In the genomic region with DNA sequence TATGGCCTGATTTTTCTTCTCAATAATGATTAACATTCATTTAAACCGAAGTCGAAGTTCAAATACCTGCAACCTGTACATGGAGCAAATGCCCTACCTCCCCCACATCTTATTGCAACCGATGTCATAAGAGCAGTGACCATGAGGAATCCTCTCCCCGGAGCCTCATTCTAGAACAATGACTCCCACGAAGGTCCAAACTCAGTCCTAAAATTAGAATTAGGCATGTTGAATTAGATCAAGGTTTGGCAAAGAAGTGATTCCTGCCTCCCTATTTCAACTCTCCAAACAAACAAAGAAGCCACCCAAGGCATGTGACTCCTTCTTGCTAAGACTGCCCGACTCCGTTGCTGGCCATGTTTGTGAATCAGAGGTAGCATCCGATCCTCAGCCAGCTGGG, we compare ENCODE assay signal across 19 mouse cellular contexts.
"Had no signal": no experiment of that assay in that cellular context is flagged by ENCODE, and none has a peak within 500 bp of the region (broad histone marks: within the 10 kb centered on the region; RNA-seq: fewer than 3 reads in every experiment).

No protein-coding gene starts in this region.

- DNase-seq: kidney, postnatal 25 days; layer of hippocampus, adult 9-11 months; liver; liver, embryonic 13.5 days; lung, embryonic 14.5 days; retina, postnatal 1 day; right cerebral cortex, postnatal 25 days; spleen, adult 18-20 months; thymus, postnatal 25 days had no signal

- H3K27ac ChIP-seq: layer of hippocampus, adult 2 months; limb, embryonic 10.5 days; limb, embryonic 13.5 days; liver, embryonic 13.5 days; macrophage; midbrain, embryonic 12.5 days; midbrain, embryonic 15.5 days; neural tube, embryonic 13.5 days; stomach, embryonic 15.5 days had no signal

- ATAC-seq: inflammation-experienced regulatory T-cells, adult 6 months; lung, postnatal 0 days; midbrain, embryonic 15.5 days had no signal

- H3K27me3 ChIP-seq: limb, embryonic 13.5 days; liver, embryonic 13.5 days; midbrain, embryonic 12.5 days; midbrain, embryonic 15.5 days; neural tube, embryonic 13.5 days; stomach, embryonic 15.5 days had no signal

- H3K9ac ChIP-seq: limb, embryonic 13.5 days; liver, embryonic 13.5 days; lung, embryonic 14.5 days; midbrain, embryonic 12.5 days; midbrain, embryonic 15.5 days; neural tube, embryonic 13.5 days; stomach, embryonic 15.5 days had no signal

- H3K4me3 ChIP-seq: layer of hippocampus, adult 2 months; limb, embryonic 10.5 days; limb, embryonic 13.5 days; liver, embryonic 13.5 days; midbrain, embryonic 12.5 days; midbrain, embryonic 15.5 days; neural tube, embryonic 13.5 days; stomach, embryonic 15.5 days had no signal

- H3K36me3 ChIP-seq: limb, embryonic 10.5 days; limb, embryonic 13.5 days; liver, embryonic 13.5 days; midbrain, embryonic 12.5 days; midbrain, embryonic 15.5 days; neural tube, embryonic 13.5 days; stomach, embryonic 15.5 days had no signal

- H3K9me3 ChIP-seq: limb, embryonic 10.5 days; midbrain, embryonic 15.5 days; stomach, embryonic 15.5 days had no signal

- H3K4me2 ChIP-seq: limb, embryonic 13.5 days; liver, embryonic 13.5 days; lung, embryonic 14.5 days; midbrain, embryonic 12.5 days; midbrain, embryonic 15.5 days; neural tube, embryonic 13.5 days; stomach, embryonic 15.5 days had no signal

- H3K4me1 ChIP-seq: limb, embryonic 10.5 days; liver, embryonic 13.5 days; midbrain, embryonic 15.5 days; neural tube, embryonic 13.5 days; stomach, embryonic 15.5 days had no signal
